Mouse (Mus musculus) midbrain, embryonic 14.5 days (tissue): ENCODE measurements around the gene Tmem248. TPM values are rescaled to one million over a fixed set of nuclear protein-coding genes. Genes with fewer than 3 reads are reported as not detected.

Experiments
- ATAC-seq: fragments of 200-750 bp; cut with Nextera tagmentation; 2 replicates; pipeline ENCODE4 v1.8.0; 2017; ENCODE audit warnings: moderate number of reproducible peaks, moderate library complexity; ENCODE audit not compliant: low FRiP score, low TSS enrichment
- DNase-seq: peaks from one replicate; pipeline ENCODE4 v3.0.0-alpha.2; 2015
- H3K27ac ChIP-seq: fragments of 300-500 bp; sonication (generic); replicated peaks from 2 replicates; pipeline ENCODE4 v1.5.1; 2014; ENCODE audit warnings: mild to moderate bottlenecking, low read depth, low read length, moderate library complexity
- H3K27me3 ChIP-seq: fragments of 300-500 bp; sonication (generic); 2 replicates; pipeline ENCODE4 v1.6.1; 2014; ENCODE audit warnings: low read length, control low read depth, mixed read lengths; ENCODE audit not compliant: control insufficient read depth, insufficient read depth
- H3K36me3 ChIP-seq: fragments of 300-500 bp; sonication (generic); 2 replicates; pipeline ENCODE4 v1.6.1; 2014; ENCODE audit warnings: low read length, control low read depth; ENCODE audit not compliant: control insufficient read depth, insufficient read depth
- H3K4me1 ChIP-seq: fragments of 300-500 bp; sonication (generic); 2 replicates; pipeline ENCODE4 v1.6.1; 2014; ENCODE audit warnings: mild to moderate bottlenecking, antibody characterized with exemption, low read length, control low read depth; ENCODE audit not compliant: control insufficient read depth, insufficient read depth
- H3K4me2 ChIP-seq: fragments of 300-500 bp; sonication (generic); 2 replicates; pipeline ENCODE4 v1.6.1; 2014; ENCODE audit warnings: mild to moderate bottlenecking, low read length, moderate library complexity
- H3K4me3 ChIP-seq: fragments of 300-500 bp; sonication (generic); replicated peaks from 2 replicates; pipeline ENCODE4 v1.5.1; 2014; ENCODE audit warnings: low read depth, low read length
- H3K9ac ChIP-seq: fragments of 300-500 bp; sonication (generic); replicated peaks from 2 replicates; pipeline ENCODE4 v1.6.1; 2014; ENCODE audit warnings: mild to moderate bottlenecking, low read length, moderate library complexity
- H3K9me3 ChIP-seq: fragments of 300-500 bp; sonication (generic); 2 replicates; pipeline ENCODE4 v1.6.1; 2016; ENCODE audit warnings: low read length, control low read depth, mixed read lengths; ENCODE audit not compliant: control insufficient read depth
- WGBS: fragments of 180-500 bp; shearing (Covaris S2); extraction: QIAGEN DNeasy Blood & Tissue Kit; methylation state at CpG from one replicate; pipeline ENCODE4 v1.1.7; 2014; 5-methylcytosine and 5-hydroxymethylcytosine counted together
- polyA plus RNA-seq: library from polyadenylated mRNA; unstranded; fragments of >200 nt; fragmentation: Nextera tagmentation; extraction: Ambion mirVana; gene quantifications from 2 replicates; pipeline ENCODE4 v1.2.1, GENCODE M21; 2014

The Tmem248 gene
- polyA plus RNA-seq, 1 experiment from 2014 or later, result 29.5 TPM

DNA sequence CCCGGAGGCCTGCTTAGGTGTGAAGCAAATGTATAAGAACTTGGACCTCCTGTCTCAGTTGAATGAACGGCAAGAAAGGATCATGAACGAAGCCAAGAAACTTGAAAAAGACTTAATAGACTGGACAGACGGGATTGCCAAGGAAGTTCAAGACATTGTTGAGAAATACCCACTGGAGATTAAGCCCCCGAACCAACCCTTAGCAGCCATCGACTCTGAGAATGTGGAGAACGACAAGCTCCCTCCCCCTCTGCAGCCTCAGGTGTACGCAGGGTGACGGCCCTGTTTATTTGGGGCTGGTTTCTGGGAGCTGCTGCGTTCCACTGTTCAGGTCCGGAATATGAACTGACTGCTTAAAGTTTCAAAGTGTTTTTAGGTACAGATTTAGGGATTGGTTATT is 3.9 kb upstream of the Tmem248 start:
- WGBS, result 83% methylated on average over 11 of the region's 11 CpGs
- H3K36me3 ChIP-seq, result peaks cover 64% of the 10 kb centered on the region
- no peaks in the 10 kb centered on the region for H3K27me3 ChIP-seq

DNA sequence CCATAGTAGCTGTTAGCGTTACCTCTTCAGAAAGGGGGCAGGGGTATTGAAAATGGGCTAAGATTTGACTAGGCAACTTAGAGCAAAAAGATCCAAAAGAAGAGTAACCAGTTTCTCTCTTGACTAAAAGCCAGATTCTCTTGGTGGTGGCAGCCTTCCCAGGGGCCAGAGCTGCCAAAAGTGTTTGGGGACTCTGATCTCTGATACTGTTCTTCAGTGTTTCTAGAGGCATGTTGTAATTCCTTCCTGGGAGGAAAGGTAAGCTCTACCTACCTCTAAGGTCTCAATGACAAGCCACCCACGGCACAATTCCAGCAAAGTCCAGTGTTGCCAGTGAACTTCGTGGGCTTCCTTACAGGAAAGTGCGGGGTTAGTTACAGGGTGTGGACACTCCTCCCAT is 525 bp downstream of the Tmem248 start:
- 90% methylated on average over 4 of the region's 4 CpGs for WGBS
- no peak overlapping the region for H3K4me3 ChIP-seq
- peaks cover 28% of the 10 kb centered on the region for H3K36me3 ChIP-seq
- H3K27me3 ChIP-seq, result no peaks in the 10 kb centered on the region
- no peak overlapping the region for H3K27ac ChIP-seq
- ATAC-seq (no peak), DNase-seq (no peak)
- H3K4me1 ChIP-seq, result no peaks in the 10 kb centered on the region
- no peak overlapping the region for H3K9ac ChIP-seq
- no peak overlapping the region for H3K4me2 ChIP-seq
- no peaks in the 10 kb centered on the region for H3K9me3 ChIP-seq

More for the DNA sequence above, 3.9 kb upstream of the Tmem248 start:
- H3K4me2 ChIP-seq, result no peak overlapping the region
- no peak overlapping the region for H3K27ac ChIP-seq
- ATAC-seq, result no peak
- H3K4me3 ChIP-seq, result no peak overlapping the region
- no peak overlapping the region for H3K9ac ChIP-seq
- no peaks in the 10 kb centered on the region for H3K4me1 ChIP-seq
- no peaks in the 10 kb centered on the region for H3K9me3 ChIP-seq
- DNase-seq, result no peak

DNA sequence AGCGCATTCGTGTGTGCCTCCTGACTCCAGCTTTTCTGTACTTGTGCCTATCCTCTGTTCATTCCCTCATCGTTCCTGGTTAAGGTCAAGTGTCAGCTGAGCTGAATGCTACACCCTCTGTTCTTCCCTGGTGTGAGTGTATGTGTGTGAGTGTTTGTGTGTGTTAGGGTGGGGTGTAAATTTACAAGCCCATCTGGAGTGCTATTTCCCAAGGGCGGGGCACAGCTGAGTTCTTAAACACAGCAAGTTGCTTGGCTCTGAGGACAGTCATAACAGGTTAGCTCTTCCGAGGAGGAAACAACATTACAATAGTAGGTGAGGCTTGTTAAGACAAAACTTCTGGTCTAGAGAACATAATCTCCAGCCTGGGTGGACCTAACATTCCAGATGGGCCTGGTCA is 1.5 kb downstream of the Tmem248 start:
- H3K27me3 ChIP-seq, result no peaks in the 10 kb centered on the region
- H3K4me1 ChIP-seq, result peaks cover 5% of the 10 kb centered on the region; the same call in 1 of the 2 replicates
- peaks cover 19% of the 10 kb centered on the region for H3K36me3 ChIP-seq
- no peaks in the 10 kb centered on the region for H3K9me3 ChIP-seq
- no peak overlapping the region for H3K4me3 ChIP-seq
- no peak overlapping the region for H3K9ac ChIP-seq
- 94% methylated on average over 5 of the region's 5 CpGs for WGBS
- no peak overlapping the region for H3K27ac ChIP-seq
- ATAC-seq (no peak), DNase-seq (no peak)
- H3K4me2 ChIP-seq, result no peak overlapping the region

DNA sequence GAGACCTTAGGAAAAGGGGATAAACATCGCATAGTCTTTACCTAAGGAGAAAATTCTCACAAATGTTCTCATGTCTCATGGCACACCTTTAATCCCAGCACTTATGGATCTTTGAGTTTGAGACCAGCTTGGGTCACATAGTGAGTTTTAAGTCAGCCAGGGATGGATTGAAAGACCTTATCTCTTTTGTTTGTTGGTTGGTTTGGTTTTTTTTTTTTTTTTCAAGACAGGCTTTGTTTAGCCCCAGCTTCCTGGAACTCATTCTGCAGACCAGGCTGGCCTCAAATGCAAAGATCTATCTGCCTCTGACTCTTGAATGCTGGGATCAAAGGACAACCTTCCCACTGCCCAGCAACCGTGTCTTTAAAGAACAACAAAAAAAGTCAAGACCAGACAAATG is 4.4 kb downstream of the Tmem248 start:
- Histone ChIP-seq H3K4me2 (peak overlapping the region; percentile 73), H3K27me3 (no peaks in the 10 kb centered on the region), H3K9me3 (no peaks in the 10 kb centered on the region), H3K36me3 (no peaks in the 10 kb centered on the region), H3K9ac (peak overlapping the region; percentile 94), H3K27ac (peak overlapping the region; percentile 78), H3K4me3 (peak overlapping the region; percentile 99), H3K4me1 (peaks cover 11% of the 10 kb centered on the region; the same call in 1 of the 2 replicates)
- WGBS, result 56% methylated on average over 2 of the region's 2 CpGs
- ATAC-seq, result no peak
- DNase-seq, result no peak

DNA sequence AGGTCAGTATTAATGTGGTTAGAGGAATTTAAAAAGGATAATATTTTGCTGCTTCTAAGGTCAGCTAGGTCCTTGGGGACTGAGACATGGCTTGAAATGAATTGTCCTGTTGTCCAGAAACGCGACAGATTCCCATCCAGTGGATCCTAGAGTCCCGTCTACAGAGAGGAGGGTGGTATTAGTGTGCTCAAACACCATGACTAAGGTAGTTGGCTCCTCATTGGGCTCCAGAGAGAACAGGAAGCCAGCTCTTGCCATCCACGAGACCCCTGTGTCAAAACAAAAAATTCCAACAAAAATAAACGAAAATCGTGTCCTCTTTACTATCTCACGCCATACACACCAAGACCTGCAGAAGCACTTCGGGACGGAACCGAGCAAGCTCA is 4.9 kb downstream of the Tmem248 start:
- Histone ChIP-seq H3K4me1 (peaks cover 11% of the 10 kb centered on the region; the same call in 1 of the 2 replicates), H3K9me3 (no peaks in the 10 kb centered on the region), H3K36me3 (no peaks in the 10 kb centered on the region), H3K9ac (peak overlapping the region; percentile 94), H3K4me3 (peak overlapping the region; percentile 99), H3K27me3 (no peaks in the 10 kb centered on the region), H3K27ac (peak overlapping the region; percentile 78), H3K4me2 (peak overlapping the region; percentile 73)
- under 1% methylated on average over 10 of the region's 10 CpGs for WGBS
- ATAC-seq (peak; percentile 61; the same call in 1 of the 2 replicates), DNase-seq (no peak)

DNA sequence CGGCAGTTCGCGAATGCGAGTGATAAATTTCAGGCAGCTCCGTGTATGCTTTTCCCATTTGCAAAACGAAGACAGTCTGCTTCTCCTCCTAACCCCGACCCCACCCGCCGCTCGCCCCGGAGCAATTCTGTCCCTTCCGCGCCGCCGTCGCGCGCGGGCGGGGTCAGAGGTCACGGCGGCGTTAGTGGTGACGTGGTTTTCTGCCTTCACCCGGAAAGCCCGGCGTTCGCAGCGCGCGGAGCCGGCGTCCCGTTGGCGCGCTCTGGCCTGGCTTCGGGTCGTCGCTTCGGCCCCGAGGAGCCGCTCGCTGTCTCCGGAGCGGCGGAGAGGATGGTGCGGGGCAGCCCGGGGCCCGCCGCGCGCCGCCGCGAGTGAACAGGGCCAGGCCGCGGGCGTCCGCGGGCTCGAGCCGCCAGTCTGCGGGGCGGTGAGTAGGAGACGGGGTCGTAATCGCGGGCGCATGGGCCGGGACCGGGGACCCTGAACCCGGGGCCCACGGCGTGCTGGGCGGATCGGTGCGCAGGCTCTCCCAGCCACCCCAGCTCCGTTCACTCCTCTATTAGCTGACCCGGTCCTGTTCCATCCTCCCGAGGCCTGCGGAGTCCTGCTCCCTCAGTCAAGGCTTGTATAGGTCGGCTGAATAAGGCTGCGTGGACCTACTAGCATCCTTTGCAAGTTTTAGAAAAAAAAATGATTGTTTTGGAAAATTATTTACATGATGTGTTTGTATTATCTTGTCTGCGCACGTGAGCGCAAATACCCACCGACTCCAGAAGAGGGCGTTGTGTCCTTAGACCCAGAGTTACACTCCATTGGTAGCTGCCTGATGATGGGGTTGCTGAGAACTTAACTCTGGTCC is 5.5 kb downstream of the Tmem248 start:
- ATAC-seq (peak; percentile 92), DNase-seq (peak; percentile 95)
- under 1% methylated on average over 88 of the region's 88 CpGs for WGBS
- H3K4me2 ChIP-seq, result peak overlapping the region; percentile 73
- H3K27ac ChIP-seq, result peak overlapping the region; percentile 78
- H3K9ac ChIP-seq, result peak overlapping the region; percentile 94
- no peaks in the 10 kb centered on the region for H3K36me3 ChIP-seq
- peak overlapping the region; percentile 99 for H3K4me3 ChIP-seq
- peaks cover 11% of the 10 kb centered on the region; the same call in 1 of the 2 replicates for H3K4me1 ChIP-seq
- H3K9me3 ChIP-seq, result no peaks in the 10 kb centered on the region
- no peaks in the 10 kb centered on the region for H3K27me3 ChIP-seq

DNA sequence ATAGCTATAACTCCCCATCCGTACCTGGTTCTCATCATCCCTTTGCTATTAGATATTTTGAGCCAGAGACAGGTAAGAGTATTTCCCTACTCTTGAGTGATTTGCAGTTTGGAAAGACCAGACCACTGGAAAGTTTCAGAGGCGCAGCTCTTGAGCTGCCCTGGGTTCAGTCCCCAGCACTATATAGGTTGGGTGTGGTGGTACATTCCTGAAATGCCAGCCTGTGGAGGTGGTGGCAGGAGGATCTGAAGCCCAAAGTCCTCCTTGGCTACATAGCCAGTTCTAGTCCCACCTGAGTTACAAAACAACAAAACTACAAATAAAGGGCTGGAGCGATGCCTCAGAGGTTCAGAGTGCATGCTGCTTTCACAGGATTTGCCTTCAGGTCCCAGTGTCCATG is 9.9 kb downstream of the Tmem248 start:
- Histone ChIP-seq H3K9me3 (no peaks in the 10 kb centered on the region), H3K4me1 (peaks cover 11% of the 10 kb centered on the region; the same call in 1 of the 2 replicates), H3K36me3 (peaks cover 21% of the 10 kb centered on the region), H3K4me3 (no peak overlapping the region), H3K27ac (no peak overlapping the region), H3K9ac (no peak overlapping the region), H3K27me3 (no peaks in the 10 kb centered on the region), H3K4me2 (no peak overlapping the region)
- DNase-seq (no peak), ATAC-seq (no peak)
- 94% methylated on average over 3 of the region's 3 CpGs for WGBS

DNA sequence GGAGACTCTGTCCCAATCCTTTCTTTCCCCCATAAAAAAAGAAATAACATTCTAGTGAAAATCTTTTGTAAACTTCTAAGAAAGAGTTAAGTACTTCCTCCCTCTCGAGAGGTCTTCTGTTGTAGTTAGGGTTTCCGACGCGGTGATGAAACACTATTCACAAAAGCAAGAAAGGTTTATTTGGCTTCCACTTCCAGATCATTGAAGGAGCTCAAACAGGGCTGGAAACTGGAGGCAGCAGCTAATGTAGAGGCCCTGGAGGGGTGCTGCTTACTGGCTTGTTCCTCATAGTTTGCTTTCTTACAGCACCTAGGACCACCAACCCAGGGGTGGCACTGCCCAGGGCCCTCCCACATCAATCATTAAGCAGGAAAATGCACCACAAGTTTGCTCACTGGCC is 11.2 kb downstream of the Tmem248 start:
- WGBS, result 90% methylated on average over 4 of the region's 4 CpGs

DNA sequence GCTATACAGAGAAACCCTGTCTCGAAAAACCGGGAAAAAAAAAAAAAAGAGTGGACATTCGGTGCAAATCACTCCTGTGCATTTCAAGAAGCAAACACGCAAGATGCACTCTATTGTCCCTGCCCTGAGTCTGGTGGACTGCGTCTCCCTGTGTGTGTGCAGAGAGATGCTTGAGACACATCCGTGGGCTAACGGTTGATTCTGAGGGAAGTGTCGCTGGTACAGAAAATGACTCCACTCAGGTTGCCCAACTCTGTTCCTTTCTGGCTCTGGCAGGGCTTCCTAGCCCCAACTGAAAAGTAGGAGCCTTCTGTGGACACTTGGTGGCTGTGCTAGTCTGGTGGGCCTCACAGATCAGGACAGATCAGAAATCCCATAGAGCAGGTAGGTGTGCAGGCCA is 19.4 kb downstream of the Tmem248 start:
- H3K4me3 ChIP-seq, result no peak overlapping the region
- H3K27ac ChIP-seq, result no peak overlapping the region
- H3K36me3 ChIP-seq, result peaks cover 95% of the 10 kb centered on the region
- WGBS, result 97% methylated on average over 8 of the region's 8 CpGs
- no peaks in the 10 kb centered on the region for H3K4me1 ChIP-seq
- H3K27me3 ChIP-seq, result no peaks in the 10 kb centered on the region
- no peak overlapping the region for H3K4me2 ChIP-seq
- no peaks in the 10 kb centered on the region for H3K9me3 ChIP-seq
- ATAC-seq, result no peak
- H3K9ac ChIP-seq, result no peak overlapping the region
- no peak for DNase-seq

More for the DNA sequence above, 11.2 kb downstream of the Tmem248 start:
- Histone ChIP-seq H3K36me3 (peaks cover 34% of the 10 kb centered on the region), H3K9me3 (no peaks in the 10 kb centered on the region), H3K27me3 (no peaks in the 10 kb centered on the region), H3K4me1 (peaks cover 8% of the 10 kb centered on the region; the same call in 1 of the 2 replicates), H3K27ac (no peak overlapping the region), H3K4me3 (no peak overlapping the region), H3K4me2 (no peak overlapping the region), H3K9ac (no peak overlapping the region)
- ATAC-seq (no peak), DNase-seq (no peak)
